In genomic region chr5:146220501-146220878, GRCm38 (mm10) we compare ENCODE assay signal across 8 mouse cellular contexts. TPM values are rescaled to one million over a fixed set of nuclear protein-coding genes. Genes with fewer than 3 reads are reported as not detected.
DNase-seq lines count a peak whose midpoint lies in the region; ATAC-seq and TF ChIP-seq lines count a peak whose summit lies in the region.

No protein-coding gene starts in this region.

- intact Hi-C loops in left cerebral cortex, postnatal 4 days (cut with DNase I) = no loop called here

- peak overlapping the region; percentile 83 for H3K9ac ChIP-seq in heart, embryonic 14.5 days (ENCODE audit: low read length)
- H3K9ac ChIP-seq in hindbrain, embryonic 12.5 days = peak overlapping the region; percentile 73

- peak; percentile 10; the same call in 1 of the 2 replicates for ATAC-seq in heart, embryonic 14.5 days (ENCODE audit: insufficient number of reproducible peaks, insufficient read depth, low FRiP score, low read depth)
- ATAC-seq in Patski = peak; percentile 45
- ATAC-seq in hindbrain, embryonic 12.5 days (ENCODE audit: low FRiP score) = peak; percentile 66

- H3K4me3 ChIP-seq in heart, embryonic 14.5 days (ENCODE audit: control insufficient read depth in 1 of 2, insufficient read depth in 1 of 2, low read depth in 1 of 2, low read length in 2 of 2) = peak overlapping the region; percentile 63 to 84
- peak overlapping the region; percentile 74 for H3K4me3 ChIP-seq in hindbrain, embryonic 12.5 days
- peak overlapping the region; percentile 74 for H3K4me3 ChIP-seq in midbrain, embryonic 10.5 days

- 7% methylated on average over 13 of the region's 13 CpGs for WGBS in heart, embryonic 14.5 days
- 10% methylated on average over 13 of the region's 13 CpGs for WGBS in hindbrain, embryonic 12.5 days
- 11% methylated on average over 13 of the region's 13 CpGs for WGBS in midbrain, embryonic 10.5 days

- H3K27me3 ChIP-seq in heart, embryonic 14.5 days (ENCODE audit: control insufficient read depth, insufficient read depth, low read length) = no peaks in the 10 kb centered on the region
- no peaks in the 10 kb centered on the region for H3K27me3 ChIP-seq in Patski
- no peaks in the 10 kb centered on the region for H3K27me3 ChIP-seq in hindbrain, embryonic 12.5 days
- H3K27me3 ChIP-seq in midbrain, embryonic 10.5 days (ENCODE audit: low read depth, poor library complexity, severe bottlenecking) = no peaks in the 10 kb centered on the region

- no peak for TF ChIP-seq CTCF in Patski (IDR thresholded peaks at IDR 0.05)

- CTCF ChIA-PET in Patski (lab: Charles Lee) = interaction anchor here (0.8 to 1.5 kb wide), 6 partner anchors 14 to 100 kb away, joined by 3 to 6 read pairs (median 3); no protein-coding TSS in a partner anchor

- no peaks in the 10 kb centered on the region for H3K9me3 ChIP-seq in heart, embryonic 14.5 days (ENCODE audit: control insufficient read depth, low read length)
- H3K9me3 ChIP-seq in hindbrain, embryonic 12.5 days (replicated peaks) = no peaks in the 10 kb centered on the region
- no peaks in the 10 kb centered on the region for H3K9me3 ChIP-seq in midbrain, embryonic 10.5 days (replicated peaks)

- peak overlapping the region; percentile 76 for H3K4me2 ChIP-seq in heart, embryonic 14.5 days (ENCODE audit: low read length)
- peak overlapping the region; percentile 51 for H3K4me2 ChIP-seq in hindbrain, embryonic 12.5 days (replicated peaks)

- peaks cover 2 to 4% of the 10 kb centered on the region in 2 experiments; a peak in 3 of 4 replicates for H3K4me1 ChIP-seq in heart, embryonic 14.5 days (ENCODE audit: control insufficient read depth in 2 of 2, insufficient read depth in 2 of 2, low read length in 2 of 2)
- peaks cover 9% of the 10 kb centered on the region for H3K4me1 ChIP-seq in hindbrain, embryonic 12.5 days
- peaks cover 22% of the 10 kb centered on the region for H3K4me1 ChIP-seq in midbrain, embryonic 10.5 days

- POLR2A ChIA-PET in Patski (lab: Charles Lee) = interaction anchor here (0.7 to 2.4 kb wide), 6 partner anchors 10 to 103 kb away, joined by 3 to 10 read pairs (median 4); partner anchors contain the start of gene Cdk8

- in situ Hi-C loops in Patski (cut with MboI; ENCODE audit: low pct_unique_long_range_greater_than_20kb) = no loop called here

- peaks cover 44% of the 10 kb centered on the region for H3K36me3 ChIP-seq in heart, embryonic 14.5 days (ENCODE audit: control insufficient read depth, insufficient read depth, low read length)
- peaks cover 26% of the 10 kb centered on the region for H3K36me3 ChIP-seq in hindbrain, embryonic 12.5 days
- H3K36me3 ChIP-seq in midbrain, embryonic 10.5 days = peaks cover 41% of the 10 kb centered on the region

- DNase-seq in heart, postnatal 4 days = no peak
- DNase-seq in Patski (ENCODE audit: low read depth, low spot score) (no peak), MN1 (ENCODE audit: low spot score) (no peak)
- DNase-seq in midbrain, embryonic 10.5 days (ENCODE audit: low spot score) = no peak
- no peak for DNase-seq in left cerebral cortex, postnatal 4 days
- DNase-seq in embryo, embryonic 9.5 days (ENCODE audit: extremely low spot score) = no peak

- peak overlapping the region; percentile 67 to 97; a peak in 3 of 4 replicates for H3K27ac ChIP-seq in heart, embryonic 14.5 days (replicated peaks in 1 of 2; ENCODE audit: control insufficient read depth in 1 of 2, insufficient read depth in 1 of 2, low read depth in 2 of 2, low read length in 2 of 2)
- peak overlapping the region; percentile 97; the same call in 1 of the 2 replicates for H3K27ac ChIP-seq in hindbrain, embryonic 12.5 days
- peak overlapping the region; percentile 98 for H3K27ac ChIP-seq in midbrain, embryonic 10.5 days (replicated peaks)

RNA-seq across cellular contexts. Expression of gene Rnf6, which starts 0.9 kb away (rescaled TPM):
- 39.0 and 39.4 TPM in 2 replicates for polyA plus RNA-seq in heart, embryonic 14.5 days (2014; fragmentation: Nextera tagmentation; extraction: Ambion mirVana)
- total RNA-seq in heart, postnatal 4 days (2021) = 10 to 100 TPM; 44.4 to 48.0 TPM
- polyA plus RNA-seq in Patski (2021) = 82.9 TPM
- polyA plus RNA-seq in hindbrain, embryonic 12.5 days (2016; fragmentation: Nextera tagmentation; extraction: Ambion mirVana) = 23.5 and 26.2 TPM in 2 replicates
- 24.2 and 25.1 TPM in 2 replicates for polyA plus RNA-seq in midbrain, embryonic 10.5 days (2016; fragmentation: Nextera tagmentation; extraction: Ambion mirVana)
- total RNA-seq in left cerebral cortex, postnatal 4 days (2021) = 10 to 100 TPM; 22.8 to 24.1 TPM

RNA-seq across cellular contexts. Expression of gene Cdk8, which starts 10.5 kb away (rescaled TPM):
- 16.7 and 17.1 TPM in 2 replicates for polyA plus RNA-seq in heart, embryonic 14.5 days (2014; fragmentation: Nextera tagmentation; extraction: Ambion mirVana)
- 10 to 100 TPM; 25.5 to 26.5 TPM for total RNA-seq in heart, postnatal 4 days (2021)
- 44.3 TPM for polyA plus RNA-seq in Patski (2021)
- 30.9 and 32.6 TPM in 2 replicates for polyA plus RNA-seq in hindbrain, embryonic 12.5 days (2016; fragmentation: Nextera tagmentation; extraction: Ambion mirVana)
- 22.4 and 24.2 TPM in 2 replicates for polyA plus RNA-seq in midbrain, embryonic 10.5 days (2016; fragmentation: Nextera tagmentation; extraction: Ambion mirVana)
- 10 to 100 TPM; 56.0 to 57.1 TPM for total RNA-seq in left cerebral cortex, postnatal 4 days (2021)

RNA-seq across cellular contexts. Expression of gene 1700001J03Rik, which starts 35.4 kb away (rescaled TPM):
- polyA plus RNA-seq in heart, embryonic 14.5 days (2014; fragmentation: Nextera tagmentation; extraction: Ambion mirVana) = not detected in 2 replicates
- under 1 TPM; 0.81 to 0.91 TPM for total RNA-seq in heart, postnatal 4 days (2021)
- not detected for polyA plus RNA-seq in Patski (2021)
- polyA plus RNA-seq in hindbrain, embryonic 12.5 days (2016; fragmentation: Nextera tagmentation; extraction: Ambion mirVana) = not detected in 2 replicates
- polyA plus RNA-seq in midbrain, embryonic 10.5 days (2016; fragmentation: Nextera tagmentation; extraction: Ambion mirVana) = 0.34 TPM in 1 of 2 replicates, not detected in the other
- 1 to 10 TPM in 1 of 2 experiments, not detected in 1; 1.1 TPM for total RNA-seq in left cerebral cortex, postnatal 4 days (2021)

RNA-seq across cellular contexts. Expression of gene Gm6309, which starts 50.0 kb away (rescaled TPM):
- not detected in 2 replicates for polyA plus RNA-seq in heart, embryonic 14.5 days (2014; fragmentation: Nextera tagmentation; extraction: Ambion mirVana)
- total RNA-seq in heart, postnatal 4 days (2021) = not detected
- not detected for polyA plus RNA-seq in Patski (2021)
- not detected in 2 replicates for polyA plus RNA-seq in hindbrain, embryonic 12.5 days (2016; fragmentation: Nextera tagmentation; extraction: Ambion mirVana)
- polyA plus RNA-seq in midbrain, embryonic 10.5 days (2016; fragmentation: Nextera tagmentation; extraction: Ambion mirVana) = not detected in 2 replicates
- total RNA-seq in left cerebral cortex, postnatal 4 days (2021) = not detected

Comparison
In these comparisons a context has a peak if more than half of its experiments do, and no peak if none do; other contexts are left out.
1. ATAC-seq: peak in every context shown above with its lines; median percentile 66 in hindbrain, embryonic 12.5 days; 45 in Patski; 10 in heart, embryonic 14.5 days.